Mouse (Mus musculus): ENCODE measurements around the gene Rad9b. TPM values are rescaled to one million over a fixed set of nuclear protein-coding genes. Genes with fewer than 3 reads are reported as not detected.

The Rad9b gene
- polyA plus RNA-seq, 1 experiment = 6.9 TPM

DNA sequence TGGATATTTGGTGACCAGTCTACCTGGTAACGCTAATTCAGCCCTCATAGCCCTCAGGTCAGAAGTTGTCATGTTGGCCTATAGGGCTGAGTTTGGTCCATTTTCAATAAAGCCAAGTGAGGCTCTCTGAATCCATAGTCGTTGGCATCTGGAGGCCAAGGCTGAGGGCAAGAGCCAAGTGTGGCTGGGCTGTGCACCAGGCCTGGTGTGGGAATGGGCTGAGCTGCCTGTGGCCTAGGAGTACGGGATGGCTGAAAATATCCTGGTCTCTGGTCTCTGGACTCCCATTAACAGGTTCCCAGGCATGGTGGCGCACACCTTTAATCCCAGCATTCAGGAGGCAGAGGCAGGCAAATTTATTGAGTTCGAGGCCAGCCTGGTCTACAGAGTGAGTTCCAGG is 36.0 kb upstream of the Rad9b start:
- H3K4me3 ChIP-seq (replicated peaks; ENCODE audit: insufficient read depth, low read depth, low read length) = no peak overlapping the region
- H3K27me3 ChIP-seq (ENCODE audit: control insufficient read depth, insufficient read depth, low read length) = no peaks in the 10 kb centered on the region
- TF ChIP-seq POLR2A (IDR thresholded peaks at IDR 0.05; ENCODE audit: borderline replicate concordance, insufficient read depth, low read length) (no peak), CTCF (IDR thresholded peaks at IDR 0.05; ENCODE audit: borderline replicate concordance, insufficient read depth, low read depth, low read length) (no peak)
- no peak overlapping the region for H3K27ac ChIP-seq (ENCODE audit: insufficient read depth, low read length)
- no peak for DNase-seq
- peaks cover 10% of the 10 kb centered on the region; the same call in 1 of the 2 replicates for H3K4me1 ChIP-seq (ENCODE audit: control insufficient read depth, insufficient read depth, low read length)
- 92% methylated on average over 5 of the region's 5 CpGs for WGBS

- H3K4me3 ChIP-seq (replicated peaks; ENCODE audit: insufficient read depth, low read depth, low read length) = no peak overlapping the region
- H3K27me3 ChIP-seq (ENCODE audit: control insufficient read depth, insufficient read depth, low read length) = no peaks in the 10 kb centered on the region
- DNase-seq = peak; percentile 81 to 82
- WGBS = 37% methylated on average over 11 of the region's 11 CpGs
- H3K27ac ChIP-seq (ENCODE audit: insufficient read depth, low read length) = no peak overlapping the region
- peak; percentile 94 for TF ChIP-seq CTCF (IDR thresholded peaks at IDR 0.05; ENCODE audit: borderline replicate concordance, insufficient read depth, low read depth, low read length)
- no peak for TF ChIP-seq POLR2A (IDR thresholded peaks at IDR 0.05; ENCODE audit: borderline replicate concordance, insufficient read depth, low read length)
- no peaks in the 10 kb centered on the region for H3K4me1 ChIP-seq (ENCODE audit: control insufficient read depth, insufficient read depth, low read length)
These were observed 25.5 kb upstream of the Rad9b start for GRCm38 (mm10) chr5:122379374-122380155.

DNA sequence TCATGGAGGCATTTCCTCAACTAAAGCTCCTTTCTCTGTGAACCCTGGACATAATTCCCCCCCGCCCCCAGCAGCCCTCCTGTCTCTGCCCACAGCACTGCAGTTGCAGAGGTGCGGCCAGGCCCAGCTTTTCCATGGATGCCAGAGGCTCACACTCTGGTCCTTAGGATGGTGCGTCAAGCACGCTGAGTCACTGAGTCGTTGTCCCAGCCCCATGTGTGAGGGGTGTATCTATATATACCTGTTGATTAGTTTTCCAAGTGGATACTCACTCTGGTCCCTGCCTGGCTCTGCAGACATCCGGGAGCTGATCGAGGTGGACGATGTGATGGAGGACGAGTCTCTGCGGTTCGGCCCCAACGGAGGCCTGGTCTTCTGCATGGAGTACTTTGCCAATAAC is 24.1 kb upstream of the Rad9b start:
- no peak for DNase-seq
- peaks cover 6% of the 10 kb centered on the region for H3K4me1 ChIP-seq (ENCODE audit: control insufficient read depth, insufficient read depth, low read length)
- no peak for TF ChIP-seq CTCF (IDR thresholded peaks at IDR 0.05; ENCODE audit: borderline replicate concordance, insufficient read depth, low read depth, low read length)
- TF ChIP-seq POLR2A (IDR thresholded peaks at IDR 0.05; ENCODE audit: borderline replicate concordance, insufficient read depth, low read length) = no peak
- no peak overlapping the region for H3K27ac ChIP-seq (ENCODE audit: insufficient read depth, low read length)
- H3K4me3 ChIP-seq (replicated peaks; ENCODE audit: insufficient read depth, low read depth, low read length) = no peak overlapping the region
- no peaks in the 10 kb centered on the region for H3K27me3 ChIP-seq (ENCODE audit: control insufficient read depth, insufficient read depth, low read length)
- 94% methylated on average over 12 of the region's 12 CpGs for WGBS

GRCm38 (mm10) chr5:122377101-122377833 is 23.2 kb upstream of the Rad9b start:
- no peak for DNase-seq
- H3K4me3 ChIP-seq (replicated peaks; ENCODE audit: insufficient read depth, low read depth, low read length) = no peak overlapping the region
- H3K27ac ChIP-seq (ENCODE audit: insufficient read depth, low read length) = no peak overlapping the region
- H3K27me3 ChIP-seq (ENCODE audit: control insufficient read depth, insufficient read depth, low read length) = no peaks in the 10 kb centered on the region
- 87% methylated on average over 4 of the region's 4 CpGs for WGBS
- TF ChIP-seq POLR2A (IDR thresholded peaks at IDR 0.05; ENCODE audit: borderline replicate concordance, insufficient read depth, low read length) (no peak), CTCF (IDR thresholded peaks at IDR 0.05; ENCODE audit: borderline replicate concordance, insufficient read depth, low read depth, low read length) (no peak)
- H3K4me1 ChIP-seq (ENCODE audit: control insufficient read depth, insufficient read depth, low read length) = peaks cover 6% of the 10 kb centered on the region

- H3K27ac ChIP-seq (ENCODE audit: insufficient read depth, low read length) = peak overlapping the region; percentile 18
- 5% methylated on average over 5 of the region's 5 CpGs for WGBS
These were observed 18.8 kb upstream of the Rad9b start for GRCm38 (mm10) chr5:122372878-122373277.

GRCm38 (mm10) chr5:122372192-122372769 is 18.2 kb upstream of the Rad9b start, which contains the start of gene Fam216a:
TSS of gene Fam216a (minus strand) at chr5:122372364.
- Histone ChIP-seq H3K27me3 (ENCODE audit: control insufficient read depth, insufficient read depth, low read length) (no peaks in the 10 kb centered on the region), H3K4me3 (replicated peaks; ENCODE audit: insufficient read depth, low read depth, low read length) (peak within 1 kb of the TSS; percentile 70), H3K27ac (ENCODE audit: insufficient read depth, low read length) (peak within 1 kb of the TSS; percentile 48), H3K4me1 (ENCODE audit: control insufficient read depth, insufficient read depth, low read length) (peaks cover 6% of the 10 kb centered on the region)
- TF ChIP-seq CTCF (IDR thresholded peaks at IDR 0.05; ENCODE audit: borderline replicate concordance, insufficient read depth, low read depth, low read length) (no peak), POLR2A (IDR thresholded peaks at IDR 0.05; ENCODE audit: borderline replicate concordance, insufficient read depth, low read length) (peak; percentile 76; the same call in 1 of the 2 replicates)
- under 1% methylated on average over 53 of the region's 53 CpGs for WGBS
- DNase-seq = peak; percentile 99 to 100

More at GRCm38 (mm10) chr5:122372878-122373277, 18.8 kb upstream of the Rad9b start:
- Histone ChIP-seq H3K4me3 (replicated peaks; ENCODE audit: insufficient read depth, low read depth, low read length) (peak overlapping the region; percentile 70), H3K4me1 (ENCODE audit: control insufficient read depth, insufficient read depth, low read length) (peaks cover 6% of the 10 kb centered on the region), H3K27me3 (ENCODE audit: control insufficient read depth, insufficient read depth, low read length) (no peaks in the 10 kb centered on the region)
- no peak for DNase-seq
- TF ChIP-seq POLR2A (IDR thresholded peaks at IDR 0.05; ENCODE audit: borderline replicate concordance, insufficient read depth, low read length) (no peak), CTCF (IDR thresholded peaks at IDR 0.05; ENCODE audit: borderline replicate concordance, insufficient read depth, low read depth, low read length) (no peak)

DNA sequence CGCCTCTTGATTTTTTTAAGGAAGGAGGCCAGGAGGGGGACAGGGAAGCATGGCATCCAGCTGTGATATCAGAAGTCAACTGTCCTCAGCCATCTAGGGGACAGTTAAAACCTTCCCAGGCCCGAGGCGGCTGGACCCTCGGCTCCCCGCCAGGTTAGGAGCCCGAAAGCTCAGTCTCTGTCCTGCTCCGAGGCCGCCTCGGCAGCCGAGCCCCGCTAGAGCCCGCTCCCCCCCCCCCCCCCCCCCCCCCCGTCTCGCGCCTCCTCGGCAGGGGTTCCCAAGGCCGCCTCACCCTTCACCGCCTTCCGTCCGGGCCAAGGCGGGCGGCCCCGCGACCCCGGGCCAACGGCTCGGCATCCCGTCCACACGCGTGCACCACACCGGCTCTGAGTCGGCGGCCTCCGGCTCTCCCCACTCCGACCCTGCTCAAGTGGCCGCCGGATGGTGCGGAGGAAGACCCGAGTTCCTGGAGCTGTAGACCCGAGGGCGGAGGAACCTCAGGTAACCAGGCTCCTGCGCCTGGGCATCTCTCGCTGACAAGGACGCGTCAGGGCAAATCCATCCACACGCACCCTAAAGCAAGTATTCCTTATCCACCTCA is 17.7 kb upstream of the Rad9b start, which contains the start of gene Gpn3:
Gpn3 (plus strand) TSS at position 286 of the 601 bp plus-strand sequence.
- H3K4me3 ChIP-seq (replicated peaks; ENCODE audit: insufficient read depth, low read depth, low read length) = peak within 1 kb of the TSS; percentile 70
- TF ChIP-seq POLR2A (IDR thresholded peaks at IDR 0.05; ENCODE audit: borderline replicate concordance, insufficient read depth, low read length) (no peak), CTCF (IDR thresholded peaks at IDR 0.05; ENCODE audit: borderline replicate concordance, insufficient read depth, low read depth, low read length) (no peak)
- 2% methylated on average over 44 of the region's 46 CpGs for WGBS

More for the DNA sequence above, 17.7 kb upstream of the Rad9b start, which contains the start of gene Gpn3:
- peaks cover 6% of the 10 kb centered on the region for H3K4me1 ChIP-seq (ENCODE audit: control insufficient read depth, insufficient read depth, low read length)
- peak in 1 of 2 experiments; percentile 51 for DNase-seq
- H3K27me3 ChIP-seq (ENCODE audit: control insufficient read depth, insufficient read depth, low read length) = no peaks in the 10 kb centered on the region
- peak within 1 kb of the TSS; percentile 48 for H3K27ac ChIP-seq (ENCODE audit: insufficient read depth, low read length)

Measured in cerebellum, adult 2 months (tissue).